Mouse (Mus musculus) liver, postnatal 0 days (tissue): ENCODE results near the gene Endog.
A peak's percentile ranks its signal among the peaks of the same experiment; 100 is the strongest.

ENCODE experiments used
- CTCF ChIP-seq: sonication (generic); IDR thresholded peaks from 2 replicates; pipeline ENCODE4 v1.5.1; 2016; ENCODE audit warnings: antibody characterized with exemption, low read depth
- EP300 ChIP-seq: IDR thresholded peaks from 2 replicates; pipeline ENCODE4 v1.6.1; 2016; ENCODE audit warnings: antibody characterized with exemption, low read depth, mild to moderate bottlenecking

DNA sequence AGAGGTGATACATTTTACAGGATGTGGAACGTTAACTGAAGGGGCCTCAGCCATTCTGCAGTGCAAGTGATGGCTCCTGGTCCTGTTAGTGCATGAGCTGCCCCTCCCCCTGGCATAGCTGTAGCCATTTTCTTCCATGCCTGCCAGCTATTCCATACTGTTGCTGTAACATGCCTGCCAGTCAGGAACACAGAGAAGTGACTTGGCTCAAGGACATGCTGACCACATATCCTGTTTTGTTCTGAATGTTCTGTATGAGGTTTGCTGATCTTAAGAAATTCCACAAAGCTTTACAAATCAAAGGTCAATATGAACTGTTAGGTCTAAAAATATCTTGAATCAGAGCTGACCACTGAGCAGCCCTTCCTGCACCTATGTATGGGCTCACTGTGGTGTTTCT, 41.7 kb downstream of the Endog start:
- TF ChIP-seq CTCF: no peak
- peak; percentile 28; the same call in 1 of the 2 replicates for TF ChIP-seq EP300
